Mouse (Mus musculus): ENCODE measurements around the gene Trdn. TPM values are rescaled to one million over a fixed set of nuclear protein-coding genes. Genes with fewer than 3 reads are reported as not detected.

The Trdn gene
- polyA plus RNA-seq, 1 experiment: not detected

DNA sequence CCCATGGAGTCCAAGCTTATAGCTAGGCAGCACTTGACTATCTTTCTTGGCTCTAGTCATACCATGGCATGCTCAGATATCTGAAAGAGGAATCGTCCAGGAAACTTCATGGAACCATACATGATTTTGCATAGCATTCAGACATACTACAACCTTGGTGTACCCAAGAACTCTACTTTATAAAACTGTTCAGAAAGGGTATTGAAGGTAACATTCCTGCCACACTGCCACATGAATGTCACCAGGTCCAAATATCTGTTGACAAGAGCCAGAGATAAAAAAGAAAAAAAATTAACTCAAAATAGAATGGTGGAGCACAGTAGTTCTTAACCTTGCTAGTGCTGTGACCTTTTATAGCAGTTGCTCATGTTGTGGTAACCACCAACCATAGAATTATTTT, 175.8 kb downstream of the Trdn start:
- no peak for TF ChIP-seq CTCF (IDR thresholded peaks at IDR 0.05; ENCODE audit: insufficient read depth, low read depth, low read length)
- no peak for TF ChIP-seq POLR2A (IDR thresholded peaks at IDR 0.05; ENCODE audit: insufficient read depth, low read depth, low read length)
- Histone ChIP-seq H3K27ac (ENCODE audit: insufficient read depth, low read depth, low read length) (no peak overlapping the region), H3K4me3 (ENCODE audit: insufficient read depth, low read depth, low read length) (no peak overlapping the region), H3K4me1 (ENCODE audit: control insufficient read depth, insufficient read depth, low read length) (no peaks in the 10 kb centered on the region)
- 87% methylated on average over 1 of the region's 1 CpGs for WGBS

DNA sequence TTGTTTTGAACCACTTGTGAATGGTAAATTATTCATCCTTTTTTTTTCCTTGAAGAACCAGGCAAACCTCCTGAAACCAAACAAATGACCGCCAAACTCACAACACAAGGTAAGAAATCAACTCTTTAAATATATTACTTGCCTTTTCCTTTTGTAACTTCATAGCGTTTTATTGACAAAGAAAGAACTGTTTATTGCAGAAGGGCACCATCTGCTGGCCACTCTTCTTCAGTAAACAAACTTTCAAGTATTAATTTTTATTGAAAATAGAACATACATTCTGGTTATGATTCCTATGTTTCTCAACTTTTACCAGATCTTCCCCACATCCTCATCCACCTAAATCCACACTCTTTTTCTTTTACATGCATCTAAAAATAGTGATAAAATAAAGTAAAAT, 224.6 kb downstream of the Trdn start:
- WGBS: 21% methylated on average over 2 of the region's 2 CpGs
- no peak overlapping the region for H3K27ac ChIP-seq (ENCODE audit: insufficient read depth, low read depth, low read length)
- no peak for TF ChIP-seq POLR2A (IDR thresholded peaks at IDR 0.05; ENCODE audit: insufficient read depth, low read depth, low read length)
- TF ChIP-seq CTCF (IDR thresholded peaks at IDR 0.05; ENCODE audit: insufficient read depth, low read depth, low read length): no peak
- no peaks in the 10 kb centered on the region for H3K4me1 ChIP-seq (ENCODE audit: control insufficient read depth, insufficient read depth, low read length)
- no peak overlapping the region for H3K4me3 ChIP-seq (ENCODE audit: insufficient read depth, low read depth, low read length)

DNA sequence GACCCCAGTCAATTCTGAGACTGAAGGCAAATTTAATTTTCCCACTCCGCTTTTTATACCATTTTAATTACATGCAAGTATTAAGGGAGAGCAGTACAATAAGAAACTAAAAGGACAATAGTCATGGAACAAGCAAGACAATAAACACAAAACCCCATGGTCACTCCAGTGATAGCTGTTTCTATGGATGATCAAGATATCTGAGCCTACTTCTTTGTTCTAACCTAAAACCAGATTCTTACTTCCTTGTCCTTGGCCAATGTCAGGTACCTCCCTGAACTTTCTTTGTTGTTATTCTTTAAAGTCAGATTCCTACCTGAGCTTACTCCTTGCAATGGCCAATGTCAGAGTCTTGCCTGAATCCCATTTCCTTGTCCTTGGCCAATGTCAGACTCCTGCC, 272.7 kb downstream of the Trdn start:
- H3K27ac ChIP-seq (ENCODE audit: insufficient read depth, low read depth, low read length): no peak overlapping the region
- no peaks in the 10 kb centered on the region for H3K4me1 ChIP-seq (ENCODE audit: control insufficient read depth, insufficient read depth, low read length)
- no peak for TF ChIP-seq CTCF (IDR thresholded peaks at IDR 0.05; ENCODE audit: insufficient read depth, low read depth, low read length)
- TF ChIP-seq POLR2A (IDR thresholded peaks at IDR 0.05; ENCODE audit: insufficient read depth, low read depth, low read length): no peak
- WGBS: 51% methylated on average over 1 of the region's 1 CpGs
- H3K4me3 ChIP-seq (ENCODE audit: insufficient read depth, low read depth, low read length): no peak overlapping the region

DNA sequence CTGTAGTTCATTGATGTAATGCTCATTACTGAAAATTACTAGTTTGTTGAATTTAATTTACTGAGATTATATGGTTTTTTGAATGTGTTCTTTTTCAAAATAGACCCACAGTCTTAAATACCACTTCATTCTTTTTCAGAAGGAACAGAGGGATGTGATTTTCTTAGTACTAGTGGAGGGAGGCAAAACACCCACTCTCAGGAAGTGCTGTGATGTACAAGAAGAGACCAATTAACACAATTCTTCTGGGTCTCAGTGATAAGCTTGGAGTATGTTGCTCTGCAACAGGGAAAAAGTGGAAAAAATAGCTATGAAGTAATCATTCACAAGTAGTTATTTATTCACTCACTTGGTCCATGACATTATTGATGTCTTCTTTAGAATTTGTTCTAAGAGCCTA, 286.2 kb downstream of the Trdn start:
- no peak for TF ChIP-seq POLR2A (IDR thresholded peaks at IDR 0.05; ENCODE audit: insufficient read depth, low read depth, low read length)
- TF ChIP-seq CTCF (IDR thresholded peaks at IDR 0.05; ENCODE audit: insufficient read depth, low read depth, low read length): no peak
- H3K27ac ChIP-seq (ENCODE audit: insufficient read depth, low read depth, low read length): no peak overlapping the region
- H3K4me3 ChIP-seq (ENCODE audit: insufficient read depth, low read depth, low read length): no peak overlapping the region

DNA sequence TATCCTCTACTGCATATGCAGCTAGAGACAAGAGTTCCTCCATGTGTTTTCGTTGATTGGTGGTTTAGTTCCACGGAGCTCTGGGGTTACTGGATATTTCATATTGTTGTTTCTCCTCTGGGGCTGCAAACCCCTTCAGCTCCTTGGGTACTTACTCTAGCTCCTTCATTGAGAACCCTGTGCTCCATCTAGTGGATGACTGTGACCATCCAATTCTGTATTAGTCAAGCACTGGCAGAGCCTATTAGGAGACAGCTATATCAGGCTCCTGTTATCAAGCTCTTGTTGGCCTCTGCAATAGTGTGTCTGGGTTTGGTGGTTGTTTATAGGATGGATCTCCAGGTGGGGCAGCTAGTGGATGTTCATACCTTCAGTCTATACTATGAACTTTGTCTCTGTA, 290.2 kb downstream of the Trdn start:
- Histone ChIP-seq H3K4me1 (ENCODE audit: control insufficient read depth, insufficient read depth, low read length) (no peaks in the 10 kb centered on the region), H3K27ac (ENCODE audit: insufficient read depth, low read depth, low read length) (no peak overlapping the region), H3K4me3 (ENCODE audit: insufficient read depth, low read depth, low read length) (no peak overlapping the region)
- TF ChIP-seq CTCF (IDR thresholded peaks at IDR 0.05; ENCODE audit: insufficient read depth, low read depth, low read length) (no peak), POLR2A (IDR thresholded peaks at IDR 0.05; ENCODE audit: insufficient read depth, low read depth, low read length) (no peak)
- 76% methylated on average over 2 of the region's 2 CpGs for WGBS

More for the DNA sequence above, 286.2 kb downstream of the Trdn start:
- H3K4me1 ChIP-seq (ENCODE audit: control insufficient read depth, insufficient read depth, low read length): no peaks in the 10 kb centered on the region

DNA sequence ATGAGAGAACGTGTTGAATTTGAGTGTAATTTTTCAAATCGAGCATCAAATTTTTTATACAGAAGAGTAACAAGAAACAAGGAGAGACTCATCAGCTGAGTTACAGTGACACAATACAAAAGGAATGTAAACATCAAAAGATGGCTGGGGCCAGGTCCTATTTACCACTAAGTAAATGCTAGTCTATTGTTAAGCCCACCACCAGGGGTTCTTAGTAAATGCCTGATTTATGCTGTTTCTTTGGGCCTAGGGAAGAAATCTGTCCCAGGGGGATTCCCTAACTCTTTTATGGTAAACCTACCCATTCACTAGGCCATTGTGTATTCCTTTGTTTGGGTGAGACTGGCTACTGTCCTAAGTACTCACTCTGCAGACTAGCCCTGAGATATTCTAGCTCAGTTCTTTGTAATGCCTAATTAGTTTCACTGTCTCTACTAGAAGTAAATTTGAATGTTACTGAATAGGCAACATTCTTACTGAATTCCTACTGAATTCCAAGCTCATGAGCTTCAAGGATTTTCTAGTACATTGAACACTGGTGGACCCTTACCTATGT, 295.2 kb downstream of the Trdn start:
- no peak for TF ChIP-seq POLR2A (IDR thresholded peaks at IDR 0.05; ENCODE audit: insufficient read depth, low read depth, low read length)
- TF ChIP-seq CTCF (IDR thresholded peaks at IDR 0.05; ENCODE audit: insufficient read depth, low read depth, low read length): no peak
- no peak overlapping the region for H3K4me3 ChIP-seq (ENCODE audit: insufficient read depth, low read depth, low read length)
- H3K4me1 ChIP-seq (ENCODE audit: control insufficient read depth, insufficient read depth, low read length): no peaks in the 10 kb centered on the region
- 52% methylated on average over 2 of the region's 2 CpGs for WGBS
- H3K27ac ChIP-seq (ENCODE audit: insufficient read depth, low read depth, low read length): no peak overlapping the region

Other genes with a start within 250 kb of the Trdn start
- gene Nkain2, start 190.1 kb upstream of the Trdn start, polyA plus RNA-seq (2012; ENCODE audit: insufficient read depth, insufficient read length, low replicate concordance, missing spikeins): not detected in 2 replicates

Data from olfactory bulb, adult 2 months (tissue).